Mouse (Mus musculus) hindbrain, embryonic 15.5 days (tissue): ENCODE measurements around the gene Zfp992. TPM values are rescaled to one million over a fixed set of nuclear protein-coding genes. Genes with fewer than 3 reads are reported as not detected.
A peak's percentile ranks its signal among the peaks of the same experiment; 100 is the strongest.
"Not testable (repeated sequence)": the region's sequence is repeated elsewhere in the genome, so short reads cannot be mapped to it uniquely, and the experiment has no call there.

ENCODE experiments used
- ATAC-seq: fragments of 200-750 bp; cut with Nextera tagmentation; 2 replicates; pipeline ENCODE4 v1.8.0; 2017; ENCODE audit warnings: low read depth, moderate number of reproducible peaks, moderate TSS enrichment; ENCODE audit not compliant: low FRiP score
- H3K27ac ChIP-seq: fragments of 300-500 bp; sonication (generic); replicated peaks from 2 replicates; pipeline ENCODE4 v1.5.1; 2015; ENCODE audit warnings: mild to moderate bottlenecking, inconsistent platforms
- H3K27me3 ChIP-seq: fragments of 300-500 bp; sonication (generic); 2 replicates; pipeline ENCODE4 v1.6.1; 2015; ENCODE audit warnings: control low read depth, inconsistent platforms
- H3K36me3 ChIP-seq: fragments of 300-500 bp; sonication (generic); 2 replicates; pipeline ENCODE4 v1.6.1; 2015; ENCODE audit warnings: control low read depth, inconsistent platforms
- H3K4me1 ChIP-seq: fragments of 300-500 bp; sonication (generic); replicated peaks from 2 replicates; pipeline ENCODE4 v1.6.1; 2015; ENCODE audit warnings: control low read depth, inconsistent platforms
- H3K4me2 ChIP-seq: fragments of 300-500 bp; sonication (generic); 2 replicates; pipeline ENCODE4 v1.6.1; 2015; ENCODE audit warnings: moderate library complexity, mild to moderate bottlenecking, inconsistent platforms
- H3K4me3 ChIP-seq: fragments of 300-500 bp; sonication (generic); 2 replicates; pipeline ENCODE4 v1.5.1; 2015; ENCODE audit warnings: mild to moderate bottlenecking, inconsistent platforms
- H3K9ac ChIP-seq: fragments of 300-500 bp; sonication (generic); 2 replicates; pipeline ENCODE4 v1.6.1; 2015; ENCODE audit warnings: inconsistent platforms
- H3K9me3 ChIP-seq: fragments of 300-500 bp; sonication (generic); 2 replicates; pipeline ENCODE4 v1.6.1; 2016; ENCODE audit warnings: control low read depth, inconsistent platforms
- WGBS: fragments of 180-500 bp; shearing (Covaris S2); methylation state at CpG from one replicate; pipeline ENCODE4 v1.1.7; 2015; 5-methylcytosine and 5-hydroxymethylcytosine counted together
- polyA plus RNA-seq: library from polyadenylated mRNA; unstranded; fragments of >200 nt; fragmentation: Nextera tagmentation; extraction: Ambion mirVana; gene quantifications from 2 replicates; pipeline ENCODE4 v1.2.1, GENCODE M21; 2015

Gene Zfp992
- polyA plus RNA-seq, 1 experiment from 2014 or later: 2.2 TPM

DNA sequence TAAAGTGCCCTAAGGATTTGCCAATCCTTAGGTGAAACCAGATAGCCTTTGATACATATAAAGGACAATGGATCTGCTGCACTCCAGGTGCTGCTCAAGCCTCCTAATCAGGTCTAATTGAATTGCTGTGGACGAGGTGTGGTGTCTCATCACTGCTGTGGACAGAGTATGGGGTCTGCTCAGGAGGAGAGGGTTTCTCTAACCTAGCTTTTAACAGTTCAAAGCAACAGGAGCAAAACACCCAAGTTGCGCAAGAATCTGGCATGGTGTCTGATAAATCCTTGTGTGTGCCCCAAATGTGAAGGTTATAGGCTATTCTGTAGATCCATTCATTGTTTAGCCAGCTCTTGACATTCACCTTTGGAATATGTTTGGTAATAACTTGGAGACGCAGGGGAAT, 28.1 kb downstream of the Zfp992 start:
- not testable (repeated sequence) for H3K9ac ChIP-seq, H3K4me2 ChIP-seq, H3K4me1 ChIP-seq, H3K27me3 ChIP-seq, H3K4me3 ChIP-seq, ATAC-seq, H3K27ac ChIP-seq, H3K36me3 ChIP-seq
- WGBS: 85% methylated on average over 3 of the region's 3 CpGs
- peaks cover 55% of the 10 kb centered on the region for H3K9me3 ChIP-seq

DNA sequence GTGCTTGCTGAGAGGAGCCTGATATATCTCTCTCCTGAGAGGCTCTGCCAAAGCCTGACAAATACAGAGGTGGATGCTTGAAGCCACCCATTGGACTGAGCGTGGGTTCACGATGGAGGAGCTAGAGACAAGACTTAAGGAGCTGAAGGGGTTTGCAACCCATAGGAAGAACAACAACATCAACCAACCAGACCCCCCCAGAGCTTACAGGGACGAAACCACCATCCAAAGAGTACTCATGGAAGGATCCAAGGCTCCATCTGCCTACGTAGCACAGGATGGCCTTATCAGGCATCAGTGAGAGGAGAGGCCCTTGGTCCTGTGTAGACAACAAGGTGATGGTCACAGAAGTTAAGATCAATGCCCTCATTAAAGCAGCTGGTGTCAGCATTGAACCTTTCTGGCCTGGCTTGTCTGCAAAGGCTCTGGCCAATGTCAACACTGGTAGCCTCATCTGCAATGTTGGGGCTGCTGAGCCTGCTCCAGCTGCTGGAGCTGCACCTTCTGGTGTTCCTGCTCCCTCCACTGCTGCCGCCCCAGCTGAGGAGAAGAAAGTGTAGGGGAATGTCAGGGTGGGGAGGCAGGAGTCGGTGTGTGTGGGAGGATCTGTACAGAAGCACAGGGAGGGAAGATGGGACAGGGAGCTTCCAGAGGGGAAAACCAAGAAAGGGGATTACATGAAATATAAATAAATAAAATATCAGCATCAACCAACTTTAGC, 31.7 kb downstream of the Zfp992 start:
- peak; percentile 61; the same call in 1 of the 2 replicates for ATAC-seq
- peaks cover 77% of the 10 kb centered on the region for H3K9me3 ChIP-seq
- H3K9ac ChIP-seq, H3K4me3 ChIP-seq, H3K4me1 ChIP-seq, H3K36me3 ChIP-seq, H3K27me3 ChIP-seq, H3K4me2 ChIP-seq, H3K27ac ChIP-seq: not testable (repeated sequence)
- WGBS: 74% methylated on average over 6 of the region's 6 CpGs

DNA sequence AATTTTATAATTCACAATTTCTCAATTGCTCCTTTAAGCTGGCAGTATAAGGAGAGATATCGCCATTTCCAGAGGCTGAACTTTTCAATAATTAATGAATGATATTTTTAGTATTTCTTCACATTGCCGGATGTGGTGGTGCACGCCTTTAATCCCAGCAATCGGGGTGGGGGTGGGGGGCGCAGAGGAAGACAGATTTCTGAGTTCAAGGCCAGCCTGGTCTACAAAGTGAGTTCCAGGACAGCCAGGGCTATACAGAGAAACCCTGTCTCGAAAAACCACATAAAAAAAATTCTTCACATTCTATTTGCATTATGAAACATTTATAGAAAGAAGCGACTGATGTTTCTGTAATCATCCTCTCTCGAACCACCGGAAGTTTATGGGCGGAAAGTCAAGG, 33.7 kb downstream of the Zfp992 start:
- H3K9me3 ChIP-seq: peaks cover 73% of the 10 kb centered on the region
- H3K27ac ChIP-seq, H3K36me3 ChIP-seq, H3K4me2 ChIP-seq, H3K4me3 ChIP-seq, ATAC-seq, H3K27me3 ChIP-seq, H3K9ac ChIP-seq, H3K4me1 ChIP-seq: not testable (repeated sequence)
- WGBS: 88% methylated on average over 10 of the region's 10 CpGs

DNA sequence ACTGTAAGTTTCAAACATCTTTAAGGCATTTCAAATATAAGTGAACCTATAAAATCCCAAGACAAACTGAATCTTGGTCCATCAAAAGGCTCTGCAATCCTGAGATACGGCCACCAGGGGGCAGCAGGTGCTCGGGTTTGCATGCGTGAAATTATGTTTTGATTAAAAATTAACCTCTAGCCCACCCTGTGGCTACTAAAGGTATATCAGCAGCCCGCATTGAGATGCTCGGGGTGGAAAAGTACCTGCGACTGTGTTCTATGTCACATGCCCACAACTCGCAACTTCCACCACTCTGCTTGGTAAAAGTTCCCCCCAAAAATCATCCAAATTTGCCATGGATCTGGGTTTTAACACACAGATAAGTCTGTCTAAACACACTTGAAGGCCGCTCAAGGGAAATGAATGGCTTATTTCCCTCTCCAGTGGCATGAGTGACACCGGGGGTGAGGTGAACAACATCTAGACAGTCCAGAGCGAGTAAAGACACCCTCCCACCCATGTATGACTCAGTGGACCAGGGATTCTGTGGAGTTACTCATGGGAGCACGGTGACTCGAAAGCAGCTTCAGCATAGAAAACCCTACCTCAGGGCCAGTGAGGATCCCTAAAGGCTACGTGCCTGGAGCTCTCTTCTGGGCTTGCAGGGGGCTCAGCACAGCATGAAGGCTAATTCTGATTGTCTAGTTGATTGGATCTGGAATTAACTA, 34.9 kb downstream of the Zfp992 start:
- H3K27me3 ChIP-seq, H3K4me1 ChIP-seq, H3K4me3 ChIP-seq, H3K27ac ChIP-seq, H3K9ac ChIP-seq, H3K4me2 ChIP-seq, H3K36me3 ChIP-seq: not testable (repeated sequence)
- 74% methylated on average over 13 of the region's 13 CpGs for WGBS
- H3K9me3 ChIP-seq: peaks cover 72% of the 10 kb centered on the region
- ATAC-seq: peak; percentile 71; the same call in 1 of the 2 replicates

DNA sequence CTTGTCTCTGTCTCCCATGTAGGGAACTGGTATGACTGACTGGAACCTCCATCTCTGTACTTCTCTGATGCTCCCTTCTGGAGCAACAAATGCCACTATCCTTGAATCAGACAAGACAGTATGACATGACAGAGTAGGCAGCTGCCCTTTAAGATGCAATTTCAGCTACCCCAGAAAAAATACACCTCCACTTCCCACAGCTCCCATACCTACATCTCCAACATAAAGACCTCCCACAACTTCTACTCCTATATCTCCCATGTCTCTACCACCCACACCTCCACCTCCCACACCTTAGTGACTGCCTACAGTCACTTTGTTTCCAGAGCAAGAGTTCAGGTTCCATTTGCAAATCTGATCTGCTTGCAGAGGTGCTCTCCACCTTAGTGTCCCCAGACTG, 35.9 kb downstream of the Zfp992 start:
- not testable (repeated sequence) for H3K27me3 ChIP-seq, H3K4me2 ChIP-seq, H3K36me3 ChIP-seq, H3K4me1 ChIP-seq, H3K4me3 ChIP-seq, H3K27ac ChIP-seq, H3K9ac ChIP-seq, ATAC-seq
- peaks cover 72% of the 10 kb centered on the region for H3K9me3 ChIP-seq

DNA sequence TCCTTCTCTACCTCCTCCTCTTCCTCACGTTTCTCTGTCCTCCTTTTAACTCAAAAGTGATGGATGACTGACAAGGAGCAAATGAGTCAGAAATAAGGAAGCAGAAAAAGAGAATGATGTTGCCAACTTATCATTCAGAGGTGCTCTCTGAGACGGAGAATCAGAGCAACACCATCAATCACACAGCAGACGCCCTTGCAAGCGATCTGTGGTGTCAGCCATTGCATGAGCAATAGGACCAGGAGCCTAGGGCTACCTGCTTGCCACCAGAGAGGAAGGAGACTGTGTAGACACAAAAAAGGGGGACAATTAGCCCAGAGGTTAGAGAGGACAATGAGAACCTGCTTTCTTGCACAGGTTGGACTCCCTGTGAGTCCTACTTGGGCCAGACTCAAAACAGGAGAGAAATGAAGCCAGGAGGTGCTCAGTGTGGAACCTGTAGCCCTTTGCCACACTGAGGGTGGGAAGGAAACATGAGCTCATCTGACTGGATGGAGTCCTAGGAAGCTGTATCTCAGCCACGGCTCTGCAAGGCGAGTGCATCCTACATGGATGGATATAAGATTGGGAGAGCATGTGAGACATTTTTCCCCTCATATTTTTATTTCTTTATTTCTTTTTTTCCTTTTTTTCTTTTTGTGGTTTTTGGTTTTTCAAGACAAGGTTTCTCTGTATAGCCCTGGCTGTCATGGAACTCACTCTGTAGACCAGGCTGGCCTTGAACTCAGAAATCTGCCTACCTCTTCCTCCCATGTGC, 36.5 kb downstream of the Zfp992 start:
- WGBS: 72% methylated on average over 6 of the region's 6 CpGs
- H3K27me3 ChIP-seq, H3K36me3 ChIP-seq, H3K4me2 ChIP-seq, ATAC-seq, H3K27ac ChIP-seq, H3K9ac ChIP-seq, H3K4me1 ChIP-seq, H3K4me3 ChIP-seq: not testable (repeated sequence)
- H3K9me3 ChIP-seq: peaks cover 72% of the 10 kb centered on the region

DNA sequence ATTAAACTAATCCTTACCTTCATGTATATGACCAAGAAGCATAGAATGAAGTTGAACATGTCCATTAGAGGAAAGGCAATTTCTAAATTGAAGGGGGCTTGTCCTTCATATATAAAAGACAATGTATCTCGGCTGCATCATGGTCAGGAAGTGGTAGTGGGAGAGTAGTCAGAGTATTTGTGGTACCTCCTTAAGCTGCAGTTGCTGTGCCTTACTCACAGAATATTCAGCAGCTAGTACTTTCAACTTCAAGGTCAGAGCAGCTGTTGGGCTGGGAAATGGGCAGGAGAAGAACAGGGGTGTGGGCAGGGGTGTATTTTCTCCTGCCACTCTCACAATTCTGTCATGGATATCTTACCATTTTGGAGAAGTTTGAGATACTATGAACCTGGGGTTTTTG, 37.9 kb downstream of the Zfp992 start:
- H3K4me2 ChIP-seq, H3K4me1 ChIP-seq, H3K9ac ChIP-seq, H3K36me3 ChIP-seq, H3K27ac ChIP-seq, H3K27me3 ChIP-seq, H3K4me3 ChIP-seq: not testable (repeated sequence)
- 71% methylated on average over 1 of the region's 1 CpGs for WGBS
- H3K9me3 ChIP-seq: peaks cover 64% of the 10 kb centered on the region
- ATAC-seq: peak; percentile 46; the same call in 1 of the 2 replicates

DNA sequence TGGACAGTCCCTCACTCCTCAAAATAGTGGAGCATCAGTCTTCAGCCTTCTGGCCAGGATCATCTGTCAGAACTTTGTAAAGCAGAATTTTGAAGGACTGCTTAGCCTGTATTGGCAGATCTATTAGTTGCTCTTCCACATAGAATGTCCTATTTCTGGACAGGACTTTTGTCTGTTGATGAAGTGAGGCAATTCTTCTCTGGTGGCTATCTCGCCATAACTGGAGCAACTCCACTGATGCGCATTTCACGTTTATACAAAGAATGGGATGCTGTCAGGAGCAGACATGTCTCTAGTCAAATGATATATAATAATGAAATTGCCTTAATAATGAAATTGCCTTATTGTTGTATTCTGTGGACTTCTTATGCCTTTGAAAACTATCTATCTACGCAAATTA, 40.4 kb downstream of the Zfp992 start:
- not testable (repeated sequence) for H3K36me3 ChIP-seq, ATAC-seq, H3K4me1 ChIP-seq, H3K9ac ChIP-seq, H3K4me2 ChIP-seq, H3K4me3 ChIP-seq, H3K27me3 ChIP-seq, H3K27ac ChIP-seq
- peaks cover 66% of the 10 kb centered on the region for H3K9me3 ChIP-seq
- 80% methylated on average over 4 of the region's 4 CpGs for WGBS

DNA sequence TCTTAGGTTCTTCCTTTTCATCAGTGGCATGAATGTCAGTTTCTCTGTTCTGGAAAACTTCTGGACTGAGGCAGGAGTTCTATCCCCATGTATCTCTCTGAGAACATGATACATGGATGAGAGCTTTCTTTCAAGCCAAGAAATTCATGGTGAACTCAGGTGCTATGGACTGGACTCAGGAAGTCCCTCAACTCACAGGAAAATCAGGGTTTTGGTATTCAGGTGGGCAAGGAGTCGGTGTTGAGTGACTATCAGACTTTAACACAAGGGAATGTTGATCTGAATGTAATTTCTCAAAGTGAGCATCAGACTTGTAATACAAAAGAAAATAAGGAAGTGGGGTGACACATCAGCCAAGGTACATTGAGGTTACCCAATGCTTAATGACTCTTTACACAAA, 43.2 kb downstream of the Zfp992 start:
- not testable (repeated sequence) for H3K27me3 ChIP-seq

DNA sequence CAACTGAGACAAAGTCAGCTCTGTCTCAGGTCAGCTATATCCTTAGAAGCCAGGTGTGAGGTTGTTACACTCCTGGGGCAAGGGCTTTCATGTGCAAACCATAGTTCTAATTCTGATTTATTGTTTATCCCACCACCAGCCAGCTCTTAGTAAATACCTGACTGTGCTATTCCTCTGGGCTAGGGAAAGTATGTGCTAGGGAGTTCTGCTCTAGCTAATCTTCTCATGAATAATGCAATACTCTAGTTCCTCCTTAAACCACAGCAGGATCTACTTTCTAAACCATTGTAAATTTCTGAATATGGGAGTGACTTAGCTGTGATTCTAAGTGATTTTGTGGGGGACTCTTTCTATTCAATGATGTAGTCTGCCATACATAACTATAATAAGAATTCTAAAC, 43.6 kb downstream of the Zfp992 start:
- H3K9me3 ChIP-seq: peaks cover 68% of the 10 kb centered on the region

More for the DNA sequence above, 43.2 kb downstream of the Zfp992 start:
- not testable (repeated sequence) for H3K4me1 ChIP-seq, H3K36me3 ChIP-seq, H3K4me3 ChIP-seq, H3K9ac ChIP-seq, ATAC-seq, H3K27ac ChIP-seq, H3K4me2 ChIP-seq
- 86% methylated on average over 1 of the region's 1 CpGs for WGBS
- peaks cover 68% of the 10 kb centered on the region for H3K9me3 ChIP-seq

DNA sequence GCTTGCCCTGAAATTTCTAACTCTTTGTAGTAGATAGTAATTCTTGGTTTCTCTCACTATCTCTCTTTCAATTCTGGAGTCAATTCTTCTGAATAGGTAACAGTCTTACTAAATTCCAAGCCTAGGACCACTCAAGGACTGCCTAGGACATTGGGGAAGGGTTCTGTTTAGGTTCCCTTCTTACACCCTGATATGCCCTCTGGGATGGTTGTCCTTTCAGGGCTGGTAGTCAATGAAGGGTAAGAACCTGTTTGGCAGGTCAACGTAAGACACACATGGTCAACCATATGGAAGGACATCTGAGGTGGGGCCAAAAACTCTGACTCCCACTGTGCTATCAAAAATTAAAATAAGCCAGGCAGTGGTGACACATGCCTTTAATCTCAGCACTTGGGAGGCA, 44.0 kb downstream of the Zfp992 start:
- Histone ChIP-seq H3K4me1 (no peaks in the 10 kb centered on the region), H3K36me3 (no peaks in the 10 kb centered on the region), H3K27ac (no peak overlapping the region), H3K4me3 (no peak overlapping the region), H3K4me2 (no peak overlapping the region), H3K9ac (no peak overlapping the region), H3K27me3 (no peaks in the 10 kb centered on the region), H3K9me3 (peaks cover 72% of the 10 kb centered on the region)
- 41% methylated on average over 1 of the region's 1 CpGs for WGBS
- ATAC-seq: no peak

More for the DNA sequence above, 43.6 kb downstream of the Zfp992 start:
- no peak overlapping the region for H3K4me3 ChIP-seq
- H3K27ac ChIP-seq: no peak overlapping the region
- H3K4me1 ChIP-seq: no peaks in the 10 kb centered on the region
- H3K4me2 ChIP-seq: no peak overlapping the region
- H3K9ac ChIP-seq: no peak overlapping the region
- H3K36me3 ChIP-seq: no peaks in the 10 kb centered on the region
- no peaks in the 10 kb centered on the region for H3K27me3 ChIP-seq
- no peak for ATAC-seq

DNA sequence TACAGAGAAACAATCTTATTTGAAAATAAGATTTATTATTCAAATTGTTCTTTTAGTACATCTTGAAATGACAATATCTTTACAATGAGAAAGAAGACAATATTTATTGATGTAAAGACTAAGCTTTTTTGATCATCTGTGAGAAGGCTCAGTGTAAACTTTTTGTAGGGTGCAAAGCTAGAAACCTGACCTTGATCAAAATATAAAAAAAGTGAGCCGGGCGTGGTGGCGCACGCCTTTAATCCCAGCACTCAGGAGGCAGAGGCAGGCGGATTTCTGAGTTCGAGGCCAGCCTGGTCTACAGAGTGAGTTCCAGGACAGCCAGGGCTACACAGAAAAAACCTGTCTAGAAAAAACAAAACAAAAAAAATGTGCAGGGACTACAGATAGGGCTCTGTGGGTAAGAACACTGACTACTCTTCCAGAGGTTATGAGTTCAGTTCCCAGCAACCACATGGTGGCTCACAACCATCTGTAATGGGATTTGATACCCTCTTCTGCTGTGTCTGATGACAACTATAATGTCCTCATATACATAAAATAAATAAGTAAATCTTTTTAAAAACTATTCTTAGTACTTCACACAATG, 44.6 kb downstream of the Zfp992 start:
- 86% methylated on average over 6 of the region's 6 CpGs for WGBS
- peaks cover 73% of the 10 kb centered on the region for H3K9me3 ChIP-seq
- not testable (repeated sequence) for H3K4me3 ChIP-seq, H3K27ac ChIP-seq, H3K9ac ChIP-seq, H3K4me1 ChIP-seq, H3K4me2 ChIP-seq, H3K27me3 ChIP-seq, H3K36me3 ChIP-seq
- peak; percentile 50; the same call in 1 of the 2 replicates for ATAC-seq
